Mouse (Mus musculus) lung, embryonic 15.5 days (tissue): ENCODE data around the gene Gm10985. TPM values are rescaled to one million over a fixed set of nuclear protein-coding genes. Genes with fewer than 3 reads are reported as not detected.

Experiments used
- ATAC-seq: fragments of 200-750 bp; cut with Nextera tagmentation; 2 replicates; pipeline ENCODE4 v1.8.0; 2017; ENCODE audit warnings: moderate number of reproducible peaks, borderline replicate concordance; ENCODE audit not compliant: low FRiP score, low TSS enrichment; ENCODE audit errors: extremely low read depth
- H3K27ac ChIP-seq: fragments of 300-500 bp; sonication (generic); 2 replicates; pipeline ENCODE4 v1.5.1; 2015; ENCODE audit warnings: moderate library complexity, mild to moderate bottlenecking, inconsistent platforms
- H3K27me3 ChIP-seq: fragments of 300-500 bp; sonication (generic); 2 replicates; pipeline ENCODE4 v1.6.1; 2015; ENCODE audit warnings: inconsistent platforms
- H3K36me3 ChIP-seq: fragments of 300-500 bp; sonication (generic); 2 replicates; pipeline ENCODE4 v1.6.1; 2015; ENCODE audit warnings: inconsistent platforms
- H3K4me1 ChIP-seq: fragments of 300-500 bp; sonication (generic); 2 replicates; pipeline ENCODE4 v1.6.1; 2015; ENCODE audit warnings: inconsistent platforms
- H3K4me2 ChIP-seq: fragments of 300-500 bp; sonication (generic); 2 replicates; pipeline ENCODE4 v1.6.1; 2015; ENCODE audit warnings: inconsistent platforms, mild to moderate bottlenecking, moderate library complexity
- H3K4me3 ChIP-seq: fragments of 300-500 bp; sonication (generic); 2 replicates; pipeline ENCODE4 v1.5.1; 2015; ENCODE audit warnings: mild to moderate bottlenecking, inconsistent platforms
- H3K9ac ChIP-seq: fragments of 300-500 bp; sonication (generic); 2 replicates; pipeline ENCODE4 v1.6.1; 2015; ENCODE audit warnings: inconsistent platforms
- H3K9me3 ChIP-seq: fragments of 300-500 bp; sonication (generic); 2 replicates; pipeline ENCODE4 v1.6.1; 2016; ENCODE audit warnings: inconsistent platforms
- WGBS: fragments of 180-500 bp; shearing (Covaris S2); methylation state at CpG from one replicate; pipeline ENCODE4 v1.1.7; 2015; 5-methylcytosine and 5-hydroxymethylcytosine counted together
- polyA plus RNA-seq: library from polyadenylated mRNA; unstranded; fragments of >200 nt; fragmentation: Nextera tagmentation; extraction: Ambion mirVana; gene quantifications from 2 replicates; pipeline ENCODE4 v1.2.1, GENCODE M21; 2015

The Gm10985 gene
- polyA plus RNA-seq: not detected in 2 replicates

GRCm38 (mm10) chr3:53844786-53845185 is at the start of gene Gm10985:
Gene Gm10985 (plus strand): TSS chr3:53845086.
- 74% methylated on average over 2 of the region's 2 CpGs for WGBS

GRCm38 (mm10) chr3:53796933-53797332 is 48.0 kb upstream of the Gm10985 start:
- H3K4me3 ChIP-seq: no peak overlapping the region
- no peaks in the 10 kb centered on the region for H3K9me3 ChIP-seq
- H3K9ac ChIP-seq: no peak overlapping the region
- H3K36me3 ChIP-seq: no peaks in the 10 kb centered on the region
- no peak overlapping the region for H3K27ac ChIP-seq
- no peak overlapping the region for H3K4me2 ChIP-seq
- no peak for ATAC-seq
- 91% methylated on average over 1 of the region's 1 CpGs for WGBS
- H3K4me1 ChIP-seq: no peaks in the 10 kb centered on the region
- no peaks in the 10 kb centered on the region for H3K27me3 ChIP-seq

More at GRCm38 (mm10) chr3:53844786-53845185, at the start of gene Gm10985:
- ATAC-seq: no peak
- Histone ChIP-seq H3K9me3 (no peaks in the 10 kb centered on the region), H3K9ac (no peak within 1 kb of the TSS), H3K27ac (no peak within 1 kb of the TSS), H3K4me1 (0 out of 2 replicates have a peak, but pooled peaks cover 3% of the 10 kb centered on the region), H3K4me2 (no peak within 1 kb of the TSS), H3K36me3 (no peaks in the 10 kb centered on the region), H3K4me3 (no peak within 1 kb of the TSS), H3K27me3 (no peaks in the 10 kb centered on the region)

GRCm38 (mm10) chr3:53799671-53800070 is 45.2 kb upstream of the Gm10985 start:
- 56% methylated on average over 2 of the region's 2 CpGs for WGBS
- Histone ChIP-seq H3K27ac (no peak overlapping the region), H3K4me1 (no peaks in the 10 kb centered on the region)

DNA sequence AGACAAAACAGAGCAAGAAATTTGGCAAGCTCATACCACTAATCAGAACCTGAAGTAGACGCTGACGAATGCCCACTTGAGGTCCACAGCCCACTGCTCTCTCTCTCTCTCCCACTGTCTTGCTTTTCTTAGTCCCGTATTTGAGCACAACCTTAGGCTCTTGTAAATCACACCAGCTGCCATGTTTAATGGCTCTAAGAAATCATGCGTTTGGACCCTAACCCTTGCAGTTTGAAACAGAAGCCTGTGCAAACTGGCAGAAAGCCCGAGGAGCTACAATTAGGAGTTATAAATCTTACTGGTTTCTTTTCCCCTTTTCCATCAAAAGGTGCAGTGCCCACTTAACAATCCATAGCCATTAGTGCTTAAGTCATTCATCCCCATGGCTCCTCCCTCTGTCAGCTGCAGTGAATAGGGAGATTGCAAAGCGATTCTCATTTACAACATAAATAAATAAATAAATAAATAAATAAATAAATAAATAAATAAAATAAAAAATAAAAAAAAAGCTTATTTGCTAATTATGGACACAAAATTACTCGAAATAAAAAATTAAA is 31.4 kb upstream of the Gm10985 start:
- ATAC-seq: no peak
- H3K4me3 ChIP-seq: no peak overlapping the region
- H3K4me2 ChIP-seq: no peak overlapping the region
- H3K9me3 ChIP-seq: no peaks in the 10 kb centered on the region
- H3K36me3 ChIP-seq: no peaks in the 10 kb centered on the region
- 58% methylated on average over 7 of the region's 7 CpGs for WGBS
- no peak overlapping the region for H3K9ac ChIP-seq
- H3K4me1 ChIP-seq: no peaks in the 10 kb centered on the region
- no peak overlapping the region for H3K27ac ChIP-seq
- H3K27me3 ChIP-seq: no peaks in the 10 kb centered on the region

More at GRCm38 (mm10) chr3:53799671-53800070, 45.2 kb upstream of the Gm10985 start:
- Histone ChIP-seq H3K9me3 (no peaks in the 10 kb centered on the region), H3K4me2 (no peak overlapping the region), H3K9ac (no peak overlapping the region), H3K4me3 (no peak overlapping the region), H3K36me3 (no peaks in the 10 kb centered on the region), H3K27me3 (no peaks in the 10 kb centered on the region)
- no peak for ATAC-seq

- no peak for ATAC-seq
- Histone ChIP-seq H3K4me3 (no peak overlapping the region), H3K27me3 (no peaks in the 10 kb centered on the region), H3K9ac (no peak overlapping the region), H3K27ac (no peak overlapping the region), H3K4me2 (no peak overlapping the region), H3K36me3 (no peaks in the 10 kb centered on the region), H3K9me3 (no peaks in the 10 kb centered on the region), H3K4me1 (no peaks in the 10 kb centered on the region)
- WGBS: 65% methylated on average over 2 of the region's 2 CpGs
These were observed 10.6 kb upstream of the Gm10985 start for GRCm38 (mm10) chr3:53834238-53834637.

DNA sequence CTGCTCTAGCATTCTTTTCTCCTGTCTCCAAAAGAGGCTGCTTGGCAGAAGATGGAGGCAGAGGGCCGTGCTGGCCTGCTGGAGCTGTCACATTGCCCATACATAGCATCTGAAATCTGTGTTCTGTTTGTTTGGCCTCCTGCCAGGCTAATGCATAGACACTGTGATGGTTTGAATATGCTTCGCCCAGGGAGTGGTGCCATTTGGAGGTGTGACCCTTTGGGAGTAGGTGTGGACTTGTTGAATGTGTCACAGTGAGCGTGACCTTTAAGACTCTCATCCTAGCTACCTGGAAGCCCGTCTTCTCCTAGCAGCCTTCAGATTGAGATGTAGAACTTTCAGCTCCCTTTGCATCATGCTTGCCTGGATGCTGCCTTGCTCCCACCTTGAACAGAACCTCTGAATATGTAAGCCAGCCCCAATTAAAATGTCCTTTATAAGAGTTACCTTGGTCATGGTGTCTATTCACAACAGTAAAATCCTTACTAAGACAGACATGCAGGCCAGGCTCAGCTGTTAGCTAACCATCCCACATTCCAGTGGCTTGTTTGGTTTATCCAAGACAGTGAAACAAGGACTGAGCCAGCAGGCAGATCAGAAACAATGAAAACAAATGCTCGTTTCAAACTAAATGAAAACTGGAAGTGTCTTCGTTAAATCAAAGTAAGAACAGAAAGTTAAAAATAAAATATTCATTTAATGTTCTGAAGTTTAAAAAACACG is 1.5 kb downstream of the Gm10985 start:
- Histone ChIP-seq H3K4me2 (no peak overlapping the region), H3K9ac (no peak overlapping the region), H3K27me3 (no peaks in the 10 kb centered on the region), H3K4me3 (no peak overlapping the region), H3K27ac (no peak overlapping the region), H3K9me3 (no peaks in the 10 kb centered on the region), H3K36me3 (no peaks in the 10 kb centered on the region), H3K4me1 (0 out of 2 replicates have a peak, but pooled peaks cover 3% of the 10 kb centered on the region)
- peak; percentile 46 for ATAC-seq
- WGBS: 42% methylated on average over 7 of the region's 7 CpGs

DNA sequence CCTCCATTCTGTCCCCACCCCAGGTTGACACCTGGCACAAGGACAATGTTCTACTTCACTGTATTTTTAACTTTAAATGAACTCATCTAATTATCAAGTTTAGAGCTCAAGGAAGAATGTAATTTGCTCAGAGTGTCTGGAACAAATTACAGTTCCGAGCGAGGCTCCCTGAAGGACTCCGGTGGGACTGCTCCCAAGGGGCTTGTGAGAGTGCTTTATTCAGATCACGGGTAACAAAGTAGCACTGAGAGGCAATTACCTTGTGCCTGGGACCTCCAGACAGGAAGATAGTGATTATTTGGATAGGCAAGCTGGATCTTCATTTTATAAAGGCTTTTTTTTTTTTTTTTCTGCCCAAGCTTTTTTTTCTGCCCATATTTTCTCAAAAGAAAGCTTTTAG is 2.8 kb downstream of the Gm10985 start:
- Histone ChIP-seq H3K27me3 (no peaks in the 10 kb centered on the region), H3K36me3 (no peaks in the 10 kb centered on the region), H3K9ac (no peak overlapping the region), H3K27ac (no peak overlapping the region), H3K4me3 (no peak overlapping the region), H3K9me3 (no peaks in the 10 kb centered on the region), H3K4me1 (0 out of 2 replicates have a peak, but pooled peaks cover 3% of the 10 kb centered on the region), H3K4me2 (no peak overlapping the region)
- WGBS: 66% methylated on average over 4 of the region's 4 CpGs
- ATAC-seq: no peak

GRCm38 (mm10) chr3:53848262-53848661 is 3.4 kb downstream of the Gm10985 start:
- H3K4me1 ChIP-seq: 0 out of 2 replicates have a peak, but pooled peaks cover 3% of the 10 kb centered on the region
- no peak for ATAC-seq
- 75% methylated on average over 11 of the region's 11 CpGs for WGBS

GRCm38 (mm10) chr3:53854261-53854660 is 9.4 kb downstream of the Gm10985 start:
- Histone ChIP-seq H3K4me2 (no peak overlapping the region), H3K9ac (no peak overlapping the region), H3K4me1 (no peaks in the 10 kb centered on the region), H3K4me3 (no peak overlapping the region), H3K27ac (no peak overlapping the region), H3K36me3 (peaks cover 25% of the 10 kb centered on the region), H3K27me3 (no peaks in the 10 kb centered on the region), H3K9me3 (no peaks in the 10 kb centered on the region)
- 85% methylated on average over 4 of the region's 4 CpGs for WGBS
- no peak for ATAC-seq

More at GRCm38 (mm10) chr3:53848262-53848661, 3.4 kb downstream of the Gm10985 start:
- H3K4me3 ChIP-seq: no peak overlapping the region
- no peak overlapping the region for H3K9ac ChIP-seq
- no peak overlapping the region for H3K4me2 ChIP-seq
- H3K27me3 ChIP-seq: no peaks in the 10 kb centered on the region
- H3K9me3 ChIP-seq: no peaks in the 10 kb centered on the region
- no peaks in the 10 kb centered on the region for H3K36me3 ChIP-seq
- no peak overlapping the region for H3K27ac ChIP-seq

- H3K4me1 ChIP-seq: no peaks in the 10 kb centered on the region
- ATAC-seq: no peak
- no peak overlapping the region for H3K9ac ChIP-seq
- H3K27ac ChIP-seq: no peak overlapping the region
- H3K27me3 ChIP-seq: no peaks in the 10 kb centered on the region
- H3K36me3 ChIP-seq: peaks cover 31% of the 10 kb centered on the region
- no peaks in the 10 kb centered on the region for H3K9me3 ChIP-seq
- WGBS: 84% methylated on average over 3 of the region's 3 CpGs
- H3K4me2 ChIP-seq: no peak overlapping the region
- H3K4me3 ChIP-seq: no peak overlapping the region
These were observed 9.9 kb downstream of the Gm10985 start for GRCm38 (mm10) chr3:53854831-53855230.

GRCm38 (mm10) chr3:53863383-53864220 is 18.7 kb downstream of the Gm10985 start, which contains the start of gene Ufm1:
Gene Ufm1 (minus strand): TSS chr3:53863830.
- Histone ChIP-seq H3K27me3 (no peaks in the 10 kb centered on the region), H3K9me3 (no peaks in the 10 kb centered on the region), H3K4me3 (peak within 1 kb of the TSS; percentile 96), H3K36me3 (peaks cover 31% of the 10 kb centered on the region), H3K4me1 (peaks cover 10% of the 10 kb centered on the region), H3K27ac (no peak within 1 kb of the TSS), H3K4me2 (peak within 1 kb of the TSS; percentile 72), H3K9ac (peak within 1 kb of the TSS; percentile 83)
- ATAC-seq: peak; percentile 99
- under 1% methylated on average over 58 of the region's 58 CpGs for WGBS
